Mouse (Mus musculus): ENCODE measurements around the gene Gpr18. TPM values are rescaled to one million over a fixed set of nuclear protein-coding genes. Genes with fewer than 3 reads are reported as not detected.
A peak's percentile ranks its signal among the peaks of the same experiment; 100 is the strongest.

Gene Gpr18
- polyA plus RNA-seq (2015; fragmentation: Nextera tagmentation; extraction: Ambion mirVana) = 0.08 and 0.11 TPM in 2 replicates

DNA sequence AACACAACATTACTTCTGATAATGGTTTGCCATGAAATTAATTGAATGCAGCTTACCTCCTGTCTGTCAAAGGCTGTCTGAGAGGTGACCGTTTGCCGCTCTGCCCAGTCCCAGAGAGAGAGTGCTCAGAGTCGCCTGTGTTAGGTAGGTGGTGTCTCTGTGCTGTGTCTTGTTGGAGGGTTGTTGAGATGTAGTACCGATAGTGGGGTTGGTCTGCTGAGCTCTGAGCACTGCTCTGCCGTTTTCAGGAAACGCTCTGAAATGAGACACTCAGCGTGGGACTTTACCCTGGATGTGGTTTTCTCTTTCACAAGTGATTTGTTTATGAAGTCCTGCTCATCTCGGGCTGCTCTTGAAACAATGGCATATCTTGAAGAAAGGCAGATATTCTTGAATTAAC is at the start of gene Gpr18:
Gene Gpr18, minus strand, starts transcription at position 161 of the 400 bp plus-strand sequence.
- WGBS = 71% methylated on average over 8 of the region's 8 CpGs
- Histone ChIP-seq H3K4me3 (replicated peaks; ENCODE audit: low read depth, low read length) (no peak within 1 kb of the TSS), H3K4me1 (replicated peaks; ENCODE audit: insufficient read depth, low read length) (no peaks in the 10 kb centered on the region), H3K9ac (ENCODE audit: low read depth, low read length) (no peak within 1 kb of the TSS), H3K27me3 (ENCODE audit: insufficient read depth, low read length) (no peaks in the 10 kb centered on the region), H3K36me3 (ENCODE audit: insufficient read depth, low read length) (peaks cover 25% of the 10 kb centered on the region), H3K9me3 (replicated peaks; ENCODE audit: low read length) (no peaks in the 10 kb centered on the region), H3K27ac (no peak within 1 kb of the TSS), H3K4me2 (ENCODE audit: low read length) (no peak within 1 kb of the TSS)
- no peak for TF ChIP-seq CTCF (IDR thresholded peaks at IDR 0.05; ENCODE audit: low read depth)
- DNase-seq (ENCODE audit: low spot score) (no peak), ATAC-seq (replicated peaks; ENCODE audit: low FRiP score, low read depth) (no peak)

DNA sequence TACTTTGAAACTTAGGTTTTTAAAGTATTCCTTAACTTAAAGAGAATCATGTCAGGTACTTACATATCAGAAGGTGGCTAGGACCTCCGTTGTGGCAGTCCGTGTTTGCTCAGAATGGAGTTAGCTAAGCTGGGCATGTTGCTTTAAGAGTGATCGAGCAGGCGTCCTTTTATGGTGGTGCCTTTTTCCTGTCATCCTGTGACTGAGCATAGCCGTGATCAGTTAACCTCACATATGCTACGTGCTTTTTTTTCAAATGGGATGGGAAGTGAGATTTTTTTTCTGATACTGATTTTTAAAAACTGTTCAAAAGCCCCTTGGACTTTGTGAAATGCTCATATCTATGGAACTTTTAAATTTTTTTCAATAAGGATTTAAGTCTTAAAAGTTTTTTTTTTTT is 49.4 kb upstream of the Gpr18 start, which contains the start of gene Gpr183:
Gene Gpr183, minus strand, starts transcription at position 206 of the 400 bp plus-strand sequence.
- no peak for DNase-seq (ENCODE audit: low spot score)
- no peak within 1 kb of the TSS for H3K27ac ChIP-seq
- H3K27me3 ChIP-seq (ENCODE audit: insufficient read depth, low read length) = no peaks in the 10 kb centered on the region
- H3K4me2 ChIP-seq (ENCODE audit: low read length) = peak within 1 kb of the TSS; percentile 23; the same call in 1 of the 2 replicates
- H3K9ac ChIP-seq (ENCODE audit: low read depth, low read length) = no peak within 1 kb of the TSS
- no peak for ATAC-seq (replicated peaks; ENCODE audit: low FRiP score, low read depth)
- no peaks in the 10 kb centered on the region for H3K36me3 ChIP-seq (ENCODE audit: insufficient read depth, low read length)
- H3K9me3 ChIP-seq (replicated peaks; ENCODE audit: low read length) = no peaks in the 10 kb centered on the region
- WGBS = 32% methylated on average over 6 of the region's 6 CpGs
- no peak for TF ChIP-seq CTCF (IDR thresholded peaks at IDR 0.05; ENCODE audit: low read depth)
- no peak within 1 kb of the TSS for H3K4me3 ChIP-seq (replicated peaks; ENCODE audit: low read depth, low read length)
- peaks cover 20% of the 10 kb centered on the region for H3K4me1 ChIP-seq (replicated peaks; ENCODE audit: insufficient read depth, low read length)

DNA sequence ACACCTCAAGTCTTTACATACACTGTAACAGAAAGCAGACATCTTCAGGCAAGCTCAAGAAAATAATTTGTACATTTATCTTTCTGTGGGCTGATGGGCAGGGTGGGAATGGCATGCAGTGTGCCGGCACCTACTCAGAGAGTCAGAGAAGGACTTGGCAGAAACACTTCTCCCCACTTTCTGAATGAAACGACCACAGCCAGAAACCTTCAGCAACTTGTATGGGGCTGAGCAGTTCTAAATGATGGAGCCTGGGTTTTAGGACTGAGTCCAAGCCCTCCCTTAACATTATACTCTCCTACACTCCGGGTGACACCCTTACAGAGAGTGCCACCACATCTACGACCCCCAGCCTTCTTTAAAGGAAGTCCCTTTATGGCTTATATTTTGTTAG is 48.4 kb upstream of the Gpr18 start:
- Histone ChIP-seq H3K27ac (no peak overlapping the region), H3K36me3 (ENCODE audit: insufficient read depth, low read length) (no peaks in the 10 kb centered on the region), H3K4me2 (ENCODE audit: low read length) (peak overlapping the region; percentile 23; the same call in 1 of the 2 replicates), H3K9ac (ENCODE audit: low read depth, low read length) (no peak overlapping the region), H3K9me3 (replicated peaks; ENCODE audit: low read length) (no peaks in the 10 kb centered on the region), H3K27me3 (ENCODE audit: insufficient read depth, low read length) (no peaks in the 10 kb centered on the region), H3K4me3 (replicated peaks; ENCODE audit: low read depth, low read length) (no peak overlapping the region), H3K4me1 (replicated peaks; ENCODE audit: insufficient read depth, low read length) (peaks cover 20% of the 10 kb centered on the region)
- no peak for TF ChIP-seq CTCF (IDR thresholded peaks at IDR 0.05; ENCODE audit: low read depth)
- WGBS = 26% methylated on average over 4 of the region's 4 CpGs
- no peak for DNase-seq (ENCODE audit: low spot score)
- no peak for ATAC-seq (replicated peaks; ENCODE audit: low FRiP score, low read depth)

DNA sequence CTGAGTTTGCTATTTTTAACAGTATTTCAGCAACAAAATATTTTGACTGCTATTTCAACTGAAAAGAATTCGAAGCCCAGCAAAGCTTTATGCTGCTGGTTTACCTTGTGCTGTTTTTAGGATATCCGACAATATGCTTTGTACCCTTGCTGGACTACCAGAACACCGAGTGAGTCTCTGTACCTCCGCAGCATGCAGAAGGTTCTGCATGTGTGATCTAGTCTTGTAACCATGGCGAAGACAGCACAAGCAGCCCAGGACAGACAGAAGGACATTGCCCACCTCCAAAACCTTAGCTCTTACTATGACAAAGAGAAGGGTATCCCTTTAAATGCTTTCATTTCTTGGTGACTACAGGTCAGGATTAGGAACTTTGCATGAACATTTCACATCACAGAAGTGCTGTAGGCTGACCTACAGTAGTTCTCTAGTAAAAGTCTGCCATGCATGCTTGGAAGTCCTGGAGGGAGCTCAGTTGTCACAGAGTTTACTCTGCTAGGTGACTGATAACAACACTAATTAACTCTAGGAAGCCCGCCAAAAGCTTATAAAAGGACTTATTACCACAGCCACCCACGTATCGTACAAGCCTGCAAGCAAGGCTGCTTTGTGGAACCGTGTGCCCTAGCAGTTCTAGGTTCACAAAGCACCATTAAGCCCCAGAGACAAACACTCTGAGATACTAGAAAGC is 47.8 kb upstream of the Gpr18 start:
- 48% methylated on average over 9 of the region's 9 CpGs for WGBS
- DNase-seq (ENCODE audit: low spot score) = peak; percentile 66
- no peaks in the 10 kb centered on the region for H3K27me3 ChIP-seq (ENCODE audit: insufficient read depth, low read length)
- no peak for ATAC-seq (replicated peaks; ENCODE audit: low FRiP score, low read depth)
- H3K9me3 ChIP-seq (replicated peaks; ENCODE audit: low read length) = no peaks in the 10 kb centered on the region
- no peak overlapping the region for H3K27ac ChIP-seq
- H3K4me2 ChIP-seq (ENCODE audit: low read length) = peak overlapping the region; percentile 23; the same call in 1 of the 2 replicates
- no peak overlapping the region for H3K9ac ChIP-seq (ENCODE audit: low read depth, low read length)
- no peak for TF ChIP-seq CTCF (IDR thresholded peaks at IDR 0.05; ENCODE audit: low read depth)
- peaks cover 25% of the 10 kb centered on the region for H3K4me1 ChIP-seq (replicated peaks; ENCODE audit: insufficient read depth, low read length)
- H3K36me3 ChIP-seq (ENCODE audit: insufficient read depth, low read length) = no peaks in the 10 kb centered on the region
- no peak overlapping the region for H3K4me3 ChIP-seq (replicated peaks; ENCODE audit: low read depth, low read length)

DNA sequence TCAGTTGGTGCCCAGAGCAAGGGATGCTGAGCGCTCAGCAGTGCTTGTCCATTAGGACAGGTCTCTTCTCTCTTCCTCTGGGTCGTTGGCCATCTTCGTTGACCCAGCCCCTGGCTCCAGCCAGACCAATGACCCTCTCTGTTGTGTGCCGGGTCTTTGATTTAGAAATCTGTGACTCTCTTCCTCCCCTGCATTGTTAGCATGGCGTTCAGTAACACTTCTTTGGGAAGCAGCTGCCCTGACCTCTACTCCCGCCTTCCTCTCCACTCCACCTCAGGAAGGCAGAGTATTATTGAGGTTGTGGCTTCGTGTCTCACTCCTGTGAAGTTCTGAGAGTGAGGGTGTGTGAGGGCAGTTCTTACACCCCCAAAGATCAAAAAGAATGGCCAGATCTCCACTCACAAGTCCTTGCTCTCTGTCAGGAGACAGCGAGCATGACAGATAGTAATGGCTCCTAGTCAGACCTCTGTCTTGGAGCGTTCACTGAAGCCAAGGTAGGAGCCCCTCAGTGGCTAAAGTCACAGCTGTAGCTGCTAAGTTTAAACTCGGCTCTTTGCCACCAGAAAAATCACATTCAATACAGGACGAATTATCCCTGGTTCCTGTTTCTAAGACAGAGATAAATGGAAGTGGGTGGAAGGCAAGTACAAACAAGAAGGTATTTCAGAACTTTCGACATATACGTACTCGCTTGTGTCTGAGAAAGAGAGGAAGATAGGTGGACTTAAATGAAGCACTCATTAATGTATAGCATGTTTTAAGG is 46.7 kb upstream of the Gpr18 start:
- H3K4me1 ChIP-seq (replicated peaks; ENCODE audit: insufficient read depth, low read length) = peaks cover 25% of the 10 kb centered on the region
- DNase-seq (ENCODE audit: low spot score) = peak; percentile 46
- H3K9me3 ChIP-seq (replicated peaks; ENCODE audit: low read length) = no peaks in the 10 kb centered on the region
- no peak overlapping the region for H3K9ac ChIP-seq (ENCODE audit: low read depth, low read length)
- no peak overlapping the region for H3K27ac ChIP-seq
- no peaks in the 10 kb centered on the region for H3K36me3 ChIP-seq (ENCODE audit: insufficient read depth, low read length)
- no peak overlapping the region for H3K4me2 ChIP-seq (ENCODE audit: low read length)
- no peak overlapping the region for H3K4me3 ChIP-seq (replicated peaks; ENCODE audit: low read depth, low read length)
- ATAC-seq (replicated peaks; ENCODE audit: low FRiP score, low read depth) = no peak; the same call in 1 of the 2 replicates
- TF ChIP-seq CTCF (IDR thresholded peaks at IDR 0.05; ENCODE audit: low read depth) = no peak
- H3K27me3 ChIP-seq (ENCODE audit: insufficient read depth, low read length) = no peaks in the 10 kb centered on the region
- 43% methylated on average over 14 of the region's 14 CpGs for WGBS

DNA sequence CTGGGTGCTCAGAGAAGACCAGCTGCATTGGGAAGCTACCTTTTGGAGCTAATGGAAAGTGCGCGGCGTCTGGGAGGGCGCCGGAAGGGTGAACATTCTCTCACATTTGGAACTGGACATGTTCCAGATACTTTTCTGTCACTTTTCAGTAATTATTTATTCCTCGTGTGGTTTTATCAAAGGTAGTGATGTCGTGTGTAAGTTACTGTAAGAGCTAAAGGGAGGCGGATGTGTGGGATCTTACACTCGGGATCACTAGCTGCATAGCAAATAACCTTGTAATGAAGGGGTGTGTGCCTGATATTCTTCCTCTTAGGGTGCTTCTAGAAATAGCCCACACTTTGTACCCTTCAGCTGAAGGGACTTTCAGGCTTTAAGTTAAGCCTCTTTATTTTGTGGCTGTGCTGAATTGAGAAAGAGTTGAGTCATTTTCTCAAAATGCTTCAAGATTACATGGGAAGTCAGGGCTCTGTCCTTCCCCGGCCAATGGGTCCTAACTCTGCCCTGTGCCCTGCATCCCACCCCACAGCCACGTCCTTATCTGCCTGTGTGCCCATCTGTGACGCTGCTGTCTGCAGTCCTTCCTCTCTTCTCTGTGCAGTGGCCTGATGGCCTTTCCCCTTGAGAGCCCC is 46.0 kb upstream of the Gpr18 start:
- Histone ChIP-seq H3K4me3 (replicated peaks; ENCODE audit: low read depth, low read length) (no peak overlapping the region), H3K27ac (no peak overlapping the region), H3K9ac (ENCODE audit: low read depth, low read length) (no peak overlapping the region), H3K27me3 (ENCODE audit: insufficient read depth, low read length) (no peaks in the 10 kb centered on the region), H3K36me3 (ENCODE audit: insufficient read depth, low read length) (no peaks in the 10 kb centered on the region), H3K9me3 (replicated peaks; ENCODE audit: low read length) (no peaks in the 10 kb centered on the region), H3K4me1 (replicated peaks; ENCODE audit: insufficient read depth, low read length) (peaks cover 25% of the 10 kb centered on the region), H3K4me2 (ENCODE audit: low read length) (no peak overlapping the region)
- WGBS = 58% methylated on average over 12 of the region's 12 CpGs
- no peak for TF ChIP-seq CTCF (IDR thresholded peaks at IDR 0.05; ENCODE audit: low read depth)
- peak; percentile 38; the same call in 1 of the 2 replicates for ATAC-seq (replicated peaks; ENCODE audit: low FRiP score, low read depth)
- DNase-seq (ENCODE audit: low spot score) = no peak
